Mouse (Mus musculus) neutrophil, adult 5-6 weeks (primary cell): ENCODE data around the gene Mgll. TPM values are rescaled to one million over a fixed set of nuclear protein-coding genes. Genes with fewer than 3 reads are reported as not detected.

Source experiments
- ATAC-seq: fragments of 151-379, 151-347 bp; 2 replicates; pipeline ENCODE4 v1.8.0; 2017; ENCODE audit warnings: mild to moderate bottlenecking, moderate TSS enrichment; ENCODE audit not compliant: insufficient number of reproducible peaks, poor library complexity, low FRiP score, severe bottlenecking; ENCODE audit errors: extremely low read depth
- total RNA-seq: library from RNA; stranded (forward); fragments of 200-1000 nt; gene quantifications from 2 replicates; pipeline ENCODE4 v1.2.3, GENCODE M21; 2017

Gene Mgll
- 4.9 and 5.6 TPM in 2 replicates for total RNA-seq

DNA sequence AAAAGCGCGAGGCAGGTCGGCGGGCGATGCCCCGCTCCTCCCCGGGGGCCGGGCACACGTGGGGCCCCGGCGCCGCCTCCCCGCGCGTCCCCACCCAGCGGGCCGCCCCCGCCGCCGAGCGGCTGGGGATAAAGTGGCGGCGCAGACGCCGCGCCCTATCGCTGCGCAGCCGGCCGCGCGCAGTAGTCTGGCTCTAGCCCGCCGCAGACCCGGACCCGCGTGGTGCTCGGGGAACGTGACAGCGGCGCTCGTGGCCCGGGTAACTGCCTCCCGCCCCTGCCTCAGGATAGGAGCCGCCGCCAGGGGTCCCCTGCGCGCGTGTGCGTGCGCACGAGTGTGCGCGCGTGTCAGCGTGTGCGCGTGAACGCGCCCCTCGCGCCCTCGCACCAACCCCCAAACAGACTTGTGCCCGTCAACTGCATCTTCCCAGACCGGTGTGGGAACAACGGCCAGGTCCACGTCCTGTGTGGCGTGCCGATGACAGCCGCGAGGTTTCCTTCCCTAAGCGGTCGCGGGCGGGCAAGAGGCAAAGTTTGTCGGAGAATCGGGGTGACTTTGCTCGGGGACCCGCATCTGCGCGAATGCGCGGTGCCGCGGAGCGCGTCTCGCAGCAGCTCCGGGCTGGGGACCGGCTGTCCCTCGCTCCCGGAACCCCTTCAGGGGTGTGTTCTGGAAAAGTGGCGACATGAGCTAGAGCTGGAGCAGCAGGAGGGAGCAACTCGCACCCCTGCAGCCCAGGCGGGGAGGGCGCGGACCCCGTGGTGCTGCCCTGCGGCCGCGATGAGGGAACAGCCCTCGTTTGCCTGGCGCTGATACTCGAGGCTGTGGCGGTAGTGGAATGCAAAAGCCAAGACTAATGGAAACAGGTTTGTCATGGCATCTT is at the start of gene Mgll:
Mgll (plus strand) TSS at position 100 of the 883 bp plus-strand sequence.
- ATAC-seq = peak; percentile 59

DNA sequence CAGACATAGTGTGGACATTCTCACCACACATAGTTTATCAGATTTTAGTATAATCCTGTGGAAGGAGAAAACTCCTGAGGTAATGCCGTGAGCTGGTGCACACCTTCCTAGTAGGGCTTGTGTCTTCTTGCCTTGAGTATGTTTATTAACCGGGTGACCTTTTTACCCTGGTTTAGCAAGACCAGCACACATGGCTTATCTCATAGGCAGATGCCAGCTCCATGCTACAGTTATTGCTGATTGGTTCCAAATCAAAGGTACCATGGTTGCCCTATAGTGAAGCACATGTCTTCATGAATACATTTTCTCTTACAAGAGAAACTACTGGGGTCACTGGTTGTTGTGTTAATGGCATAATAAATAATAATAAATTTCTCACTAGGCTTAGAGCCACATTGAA is 48.4 kb upstream of the Mgll start:
- ATAC-seq = no peak

DNA sequence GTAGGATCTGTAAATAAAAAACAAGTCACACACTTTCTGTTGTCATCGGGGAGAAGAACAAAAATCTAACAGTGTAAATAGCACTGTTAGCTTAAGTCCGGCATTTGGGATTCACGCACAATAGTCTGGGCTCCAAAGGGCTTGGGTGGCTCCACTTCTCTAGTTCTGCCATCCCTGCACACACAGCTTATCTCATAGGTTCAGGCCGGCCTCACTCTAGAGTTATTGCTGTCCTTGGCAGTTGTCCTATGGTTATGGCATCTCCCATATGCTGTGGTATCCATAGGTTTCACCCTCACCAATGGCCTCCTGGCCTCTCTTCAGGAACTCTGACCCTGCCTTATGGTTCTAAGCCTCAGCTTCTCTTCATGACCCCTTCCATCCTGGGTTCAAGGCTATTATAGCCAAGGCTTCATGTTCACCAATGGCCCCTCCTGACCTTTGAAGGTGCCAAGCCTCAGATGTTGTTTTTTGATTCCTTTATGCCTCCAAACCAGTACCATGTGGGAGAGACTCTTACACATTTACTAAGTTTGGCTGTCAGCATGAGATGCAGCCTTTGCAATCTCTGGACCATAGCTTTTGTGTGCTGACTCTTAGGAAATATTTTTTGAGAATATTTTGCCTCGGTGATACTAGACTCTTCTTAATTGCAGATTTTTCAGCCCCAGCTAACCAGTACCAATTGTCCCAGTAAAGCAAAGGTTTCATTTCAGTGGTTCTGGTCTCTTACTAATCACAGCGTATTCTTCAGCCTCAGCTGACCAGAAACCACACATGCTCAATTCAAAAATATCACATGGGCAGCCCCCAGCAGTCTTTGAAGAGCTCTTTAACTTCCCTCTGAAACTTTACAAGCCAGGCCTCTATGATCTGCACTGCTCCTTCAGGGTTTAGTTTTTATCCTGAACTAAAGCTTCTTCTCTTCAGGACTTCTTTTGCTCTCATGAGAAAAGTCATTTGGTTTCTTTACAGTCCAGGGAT is 47.2 kb upstream of the Mgll start:
- no peak for ATAC-seq

DNA sequence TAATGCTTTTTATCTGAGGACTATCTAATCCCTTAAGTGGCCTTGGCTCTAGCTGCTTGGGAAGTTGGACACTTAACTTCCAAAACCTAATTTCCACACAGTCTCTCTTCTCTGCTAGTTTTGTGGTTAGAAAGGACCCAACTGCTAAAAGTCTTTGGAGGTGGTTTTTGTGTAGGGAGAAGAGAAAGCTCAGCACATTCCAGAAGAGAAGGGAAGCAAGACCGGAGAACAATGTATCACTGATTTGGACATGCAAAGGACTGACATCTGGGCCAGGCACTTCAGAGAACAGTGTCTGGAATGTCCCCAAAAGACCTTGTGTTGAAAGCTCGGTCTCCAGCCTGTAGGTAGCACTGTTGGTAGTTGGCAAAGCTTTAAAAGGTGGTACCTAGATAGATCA is 46.5 kb upstream of the Mgll start:
- ATAC-seq = no peak

DNA sequence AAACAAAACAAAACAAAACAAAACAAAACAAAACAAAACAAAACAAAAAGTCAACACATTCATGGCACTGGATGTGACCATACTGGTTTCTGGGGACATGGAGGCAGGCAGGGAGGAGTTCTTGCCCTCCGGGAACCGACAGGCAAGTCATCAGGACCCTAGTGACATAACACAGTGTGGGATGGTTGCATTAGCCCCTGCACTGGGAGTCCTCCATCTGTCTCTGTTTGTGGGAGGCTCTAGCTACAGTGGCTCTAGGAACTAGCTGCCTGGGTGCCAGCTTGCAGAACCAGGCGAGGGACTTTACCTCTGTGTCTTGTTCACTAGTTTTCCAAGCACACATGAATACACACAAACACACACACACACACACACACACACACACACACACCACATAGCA is 43.2 kb upstream of the Mgll start:
- ATAC-seq = no peak

DNA sequence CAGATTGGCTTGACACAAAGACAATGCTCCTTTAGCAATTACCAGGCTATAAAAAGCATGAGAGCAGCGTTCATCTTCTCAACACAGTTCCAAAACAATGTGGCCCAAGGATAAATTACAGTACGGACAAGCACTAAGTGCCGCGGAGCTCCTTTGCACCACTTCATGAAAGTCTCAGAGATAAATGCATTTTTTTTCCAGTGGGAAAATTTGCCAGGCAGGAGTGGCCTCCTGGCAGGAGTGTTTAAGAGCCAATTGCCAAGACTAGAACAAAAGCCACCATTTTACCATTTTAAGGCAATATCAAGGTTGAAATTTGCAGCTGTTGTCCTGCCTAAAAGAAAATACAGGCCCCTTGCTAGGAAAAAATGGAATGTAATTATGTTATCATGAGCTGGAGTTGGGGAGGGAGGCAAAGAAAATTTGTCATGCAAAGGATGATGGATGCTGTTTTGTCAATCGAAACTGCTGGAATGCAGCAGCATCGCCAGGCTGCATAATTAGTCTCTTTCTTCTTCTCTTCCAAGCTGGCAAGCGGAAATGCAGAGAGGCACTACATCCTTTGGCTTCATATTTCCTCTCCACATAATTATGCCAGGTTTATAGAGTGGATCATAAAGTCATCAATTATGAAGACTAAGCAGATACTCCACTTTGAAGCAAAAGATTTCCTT is 40.7 kb upstream of the Mgll start:
- ATAC-seq = no peak

DNA sequence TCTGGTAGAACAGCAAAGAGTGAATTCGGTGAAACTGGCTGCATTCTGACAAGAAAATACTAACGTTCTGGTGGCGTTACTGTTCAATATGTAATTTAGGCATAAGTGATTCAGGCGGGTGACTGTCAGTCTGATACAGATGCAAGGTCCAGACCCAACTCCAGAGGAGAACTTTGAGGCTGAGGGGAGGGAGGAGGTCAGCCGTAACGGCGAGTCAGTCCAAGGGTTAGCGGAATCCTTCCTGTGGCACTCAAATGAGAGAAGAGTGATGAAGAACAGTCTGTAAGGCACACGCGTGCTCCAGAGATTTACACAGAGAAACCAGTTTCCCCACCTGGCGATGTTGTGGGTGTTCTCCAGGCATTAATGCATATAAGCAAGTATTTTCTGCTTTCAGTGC is 36.0 kb upstream of the Mgll start:
- ATAC-seq = no peak

DNA sequence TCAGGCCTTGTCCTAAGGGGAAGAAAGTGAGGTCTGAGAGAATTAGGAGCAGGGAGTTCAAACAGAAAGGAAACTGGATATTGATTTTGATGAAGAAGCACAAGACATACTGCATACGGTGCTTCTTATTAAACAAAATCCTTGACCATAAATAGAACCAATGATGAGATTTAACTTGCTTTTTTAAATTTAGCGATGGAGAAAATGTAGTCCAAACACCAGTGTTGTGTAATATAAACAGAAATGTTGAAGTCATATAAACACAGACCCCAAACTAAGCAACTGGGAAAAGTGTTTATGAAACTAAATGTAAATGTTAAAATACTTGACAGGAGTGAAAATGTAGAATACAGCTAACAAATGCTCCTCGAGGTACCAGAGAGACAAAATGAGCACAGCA is 35.5 kb upstream of the Mgll start:
- ATAC-seq = no peak

DNA sequence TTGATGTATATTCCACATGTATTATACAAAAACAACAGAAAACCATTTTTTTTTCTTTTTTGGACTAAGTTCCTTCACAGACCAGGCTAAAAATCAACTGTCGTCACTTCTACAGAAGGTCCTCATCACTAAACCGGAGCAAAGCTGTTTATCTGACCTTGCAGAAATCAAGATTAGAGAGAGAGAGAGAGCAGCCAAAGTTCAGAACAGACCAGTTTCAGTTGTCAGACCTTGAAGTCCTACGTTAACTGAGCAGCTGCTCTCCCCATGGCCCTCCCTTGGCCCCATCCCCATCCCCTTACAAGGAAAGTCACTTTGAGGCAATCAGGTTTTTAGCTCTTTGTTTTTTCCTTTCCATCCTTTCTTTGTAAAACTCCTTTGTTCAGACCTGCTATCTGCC is 34.0 kb upstream of the Mgll start:
- ATAC-seq = no peak

DNA sequence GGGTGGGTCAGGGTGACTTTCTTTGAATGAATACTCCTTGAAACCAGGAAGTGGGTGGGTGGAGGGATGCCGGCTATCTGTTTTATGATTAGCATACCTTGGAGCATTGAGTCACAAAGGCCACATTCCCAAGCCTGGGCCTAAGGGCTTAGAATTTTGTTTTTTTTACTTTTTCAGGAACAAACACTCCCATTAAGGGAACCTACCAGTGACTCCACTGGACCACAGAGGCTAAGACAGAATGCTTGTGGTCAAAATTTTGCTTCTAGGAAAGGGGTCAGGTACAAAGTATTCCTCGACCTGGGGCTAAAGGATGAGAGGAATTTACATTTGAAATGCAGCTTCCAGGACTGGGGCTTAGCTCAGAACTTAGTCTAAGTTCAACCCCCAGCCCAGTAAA is 32.9 kb upstream of the Mgll start:
- no peak for ATAC-seq

DNA sequence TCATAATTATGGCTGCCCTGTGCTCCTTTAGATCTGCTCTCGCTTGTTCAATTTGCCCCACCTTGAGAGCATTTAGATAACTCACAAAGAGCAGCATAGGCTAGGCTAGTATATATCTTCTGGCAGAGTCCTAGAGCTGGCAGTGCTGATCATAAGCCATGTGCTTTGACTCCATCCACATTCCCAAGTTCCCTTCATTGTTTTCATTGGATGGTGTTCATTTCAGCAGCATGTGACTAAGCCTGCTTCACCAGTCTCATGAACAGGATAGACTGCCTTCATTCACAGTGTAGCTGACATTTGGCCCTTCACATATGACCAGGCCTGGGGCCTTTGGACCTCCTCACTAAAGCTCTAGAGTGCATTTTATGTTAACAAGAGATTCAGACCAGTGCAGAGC is 21.3 kb upstream of the Mgll start:
- no peak for ATAC-seq

DNA sequence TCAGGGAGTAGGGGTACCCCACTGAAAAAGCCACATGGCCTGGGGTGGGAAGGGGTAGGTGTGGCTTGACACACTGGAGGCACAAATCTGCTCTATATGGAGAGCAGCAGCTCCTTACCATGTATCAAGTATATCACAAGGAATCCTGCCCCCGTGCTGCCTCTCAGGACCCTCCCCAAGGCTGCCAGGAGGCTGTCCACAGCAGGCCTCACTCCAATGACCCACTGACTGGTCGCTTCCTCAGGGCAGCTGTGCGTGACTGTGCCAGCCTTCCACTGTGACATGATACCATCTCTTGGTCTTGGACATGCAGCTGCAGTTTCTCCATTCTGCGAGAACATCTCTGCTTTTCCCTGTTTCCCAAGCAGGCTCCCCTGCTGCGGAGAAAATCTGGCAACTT is 20.5 kb upstream of the Mgll start:
- ATAC-seq = no peak

DNA sequence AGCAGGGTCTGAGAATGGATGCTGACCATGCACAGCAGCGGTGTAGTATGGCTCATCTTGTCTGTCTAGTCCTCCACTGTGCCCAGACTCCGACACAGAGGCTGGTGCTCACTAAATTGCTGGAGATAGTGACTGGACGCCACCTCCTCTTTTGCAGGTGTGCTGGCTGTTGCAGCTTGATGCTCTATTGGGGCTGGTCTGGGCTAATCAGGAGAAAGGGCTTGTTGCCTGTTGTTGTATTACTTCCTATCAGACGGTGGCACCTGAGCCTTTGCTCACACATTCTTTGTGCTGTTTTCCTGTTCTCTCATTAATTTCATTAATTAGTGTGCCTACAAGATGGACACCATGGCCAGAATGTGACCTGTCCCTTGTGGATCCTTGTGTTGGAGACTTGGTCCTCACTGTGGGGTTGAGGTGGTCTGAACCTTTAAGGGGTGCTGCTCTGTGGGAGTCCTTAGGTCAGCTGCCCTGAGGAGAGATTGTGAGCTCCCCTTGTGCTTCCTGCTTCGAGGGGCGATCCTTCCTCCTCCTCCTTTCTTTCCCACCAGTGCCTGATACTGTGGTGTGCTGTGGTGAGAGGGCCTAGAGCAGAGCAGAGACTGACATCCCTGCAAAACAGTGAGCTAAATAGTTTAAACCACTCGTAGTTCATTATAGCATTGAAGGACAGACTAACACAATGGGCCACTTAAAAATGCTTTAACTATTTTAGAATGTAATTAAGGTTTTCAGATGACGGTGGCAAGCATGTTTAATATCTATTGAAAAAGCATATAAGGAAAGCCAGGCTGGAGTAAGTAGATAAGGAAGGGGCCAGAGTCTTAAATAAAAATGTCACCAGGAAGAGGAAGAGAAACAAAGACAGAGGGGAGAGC is 15.6 kb upstream of the Mgll start:
- ATAC-seq = no peak

DNA sequence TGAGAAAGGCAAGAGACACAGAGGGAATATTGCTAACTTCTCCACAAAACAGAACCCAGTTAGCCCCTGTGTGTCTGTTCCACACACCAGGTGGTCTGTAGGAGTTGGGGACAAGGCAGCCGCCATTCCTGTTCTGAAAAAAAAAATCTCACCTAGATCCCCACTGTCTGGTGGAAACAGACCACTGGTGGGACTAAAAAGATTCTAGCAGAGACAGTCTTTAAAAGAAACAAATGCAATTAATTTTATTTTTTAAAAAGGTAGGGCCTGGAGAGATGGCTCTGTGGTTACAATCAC is 15.0 kb upstream of the Mgll start:
- no peak for ATAC-seq

DNA sequence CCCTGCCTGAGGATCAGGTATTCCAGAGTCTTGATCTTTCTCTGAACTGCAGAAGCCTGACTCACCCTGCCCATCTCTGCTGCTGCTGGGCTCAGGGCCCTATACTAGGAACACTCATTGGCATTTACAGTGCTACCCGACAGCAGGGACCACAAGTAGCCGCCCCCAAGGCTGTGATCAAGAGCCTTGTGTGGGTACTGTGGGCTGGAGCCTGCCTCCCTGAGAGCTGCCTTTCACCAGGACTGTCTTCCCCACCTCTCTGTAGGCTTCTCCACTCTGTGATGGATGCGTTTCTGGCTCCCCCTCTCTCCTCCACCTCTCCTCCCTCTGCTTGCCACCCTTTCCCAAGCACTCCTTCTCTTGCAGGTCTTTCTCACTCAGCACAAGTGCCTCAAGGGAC is 12.9 kb upstream of the Mgll start:
- no peak for ATAC-seq

DNA sequence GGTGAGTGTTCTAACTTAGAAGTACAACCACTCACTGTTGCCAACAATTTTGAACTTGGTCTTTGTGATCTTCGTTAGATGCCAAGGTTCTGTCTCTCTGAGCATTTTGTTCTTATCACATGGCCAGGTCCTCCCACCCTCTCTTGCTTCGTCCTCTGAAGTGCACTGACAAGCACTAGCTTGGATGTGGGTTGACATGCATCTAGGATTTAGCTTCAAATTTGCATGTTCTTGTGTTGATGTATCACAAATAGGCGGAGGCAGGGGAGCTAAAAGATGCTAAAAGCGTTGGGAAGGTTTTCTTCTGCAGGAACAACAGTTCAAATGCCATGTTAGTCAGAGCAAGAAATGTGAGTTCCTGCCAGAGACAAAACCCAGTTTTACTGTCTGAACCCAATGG is 12.1 kb upstream of the Mgll start:
- no peak for ATAC-seq

DNA sequence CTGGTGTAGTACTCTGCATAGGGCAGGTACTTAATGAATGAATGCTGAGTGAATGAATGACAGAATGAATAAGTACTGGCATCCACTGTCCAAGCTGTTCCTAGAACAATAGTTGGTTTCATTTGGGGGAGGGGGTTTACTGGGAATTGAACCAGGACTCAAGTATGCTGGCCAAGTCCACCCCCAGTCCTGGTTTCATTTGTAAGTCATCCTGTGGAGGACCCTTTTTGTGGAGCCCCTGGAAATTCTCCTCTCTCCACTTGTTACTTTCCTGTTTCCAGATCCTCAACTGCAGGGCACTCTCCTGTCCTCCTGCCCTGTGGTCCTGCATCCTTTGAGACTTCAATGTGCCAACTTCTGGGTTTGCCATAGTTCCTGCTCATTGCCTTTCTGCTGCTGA is 10.9 kb upstream of the Mgll start:
- no peak for ATAC-seq

DNA sequence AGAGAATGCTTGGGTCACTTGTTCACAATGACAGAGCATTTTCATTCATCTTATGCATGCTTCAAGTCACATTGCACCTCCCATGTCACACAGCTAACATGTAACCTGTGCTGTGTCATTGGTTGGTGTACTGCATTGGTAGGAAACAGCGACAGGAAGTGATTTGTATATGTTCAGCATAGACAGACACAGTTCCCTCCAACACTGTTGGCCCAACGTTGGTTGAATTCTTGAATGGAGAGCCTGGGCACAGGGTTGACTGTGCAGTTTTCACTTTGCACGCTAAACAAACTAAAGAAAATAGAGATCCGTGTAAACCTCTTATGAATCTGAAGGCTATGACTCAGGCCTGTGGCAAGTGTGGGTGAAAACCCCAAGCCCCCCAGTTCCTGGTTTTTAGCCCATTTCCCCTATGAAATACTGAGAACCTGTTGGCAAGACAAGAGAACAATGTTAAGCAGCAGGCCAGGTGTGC is 10.0 kb upstream of the Mgll start:
- ATAC-seq = peak; percentile 40; the same call in 1 of the 2 replicates

DNA sequence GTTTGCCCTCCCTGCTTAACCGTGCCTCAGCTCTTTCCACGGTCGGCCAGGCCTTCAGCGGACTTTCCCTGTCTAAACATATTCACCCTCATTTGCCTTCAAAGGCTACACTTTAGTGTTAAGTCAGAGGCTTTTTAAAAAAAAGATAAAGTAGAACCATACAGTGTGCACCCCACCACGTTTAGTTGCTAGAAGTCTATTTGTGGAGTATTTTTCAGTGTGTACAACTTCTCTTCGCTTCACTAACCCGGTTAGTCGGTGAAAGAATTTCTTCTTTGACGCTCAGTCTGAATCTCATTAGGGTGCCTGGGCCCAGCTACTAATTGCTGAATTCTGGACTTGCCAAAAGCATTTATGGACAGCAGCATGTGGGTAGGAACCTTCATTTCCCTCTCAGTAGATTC is 8.8 kb upstream of the Mgll start:
- ATAC-seq = no peak
